Mouse (Mus musculus): ENCODE data around the gene Tnfrsf4.

DNA sequence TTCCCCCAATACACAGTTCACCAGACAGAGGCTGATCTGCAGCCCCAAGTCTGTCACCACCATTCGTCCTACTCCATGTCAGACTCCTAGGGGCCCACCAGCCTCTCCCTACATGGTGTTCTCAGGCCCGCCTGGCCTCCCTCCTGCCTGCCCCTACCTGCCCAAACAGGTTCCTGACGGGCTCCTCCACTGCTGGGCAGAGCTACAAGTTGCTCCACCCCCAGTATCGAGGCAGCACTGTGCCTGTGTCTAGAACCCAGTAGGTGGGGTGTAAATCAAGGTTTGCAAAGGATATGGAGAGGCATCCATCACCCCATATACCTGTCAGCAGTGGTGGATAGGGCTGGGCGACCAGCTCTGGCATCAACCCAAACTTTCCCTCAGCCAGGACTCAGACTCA lies 45.6 kb downstream of the Tnfrsf4 start, which contains the start of gene Ttll10:
- TF ChIP-seq POLR2A (IDR thresholded peaks at IDR 0.05; ENCODE audit: insufficient read length, low read depth) = no peak
- TF ChIP-seq USF1 (IDR thresholded peaks at IDR 0.05; ENCODE audit: low read depth) = no peak
- no peak for TF ChIP-seq REST (IDR thresholded peaks at IDR 0.05; ENCODE audit: insufficient read depth, insufficient read length)
- no peak for TF ChIP-seq CEBPB (IDR thresholded peaks at IDR 0.05; ENCODE audit: insufficient read depth, poor library complexity, severe bottlenecking)
- TF ChIP-seq MYOD1 (IDR thresholded peaks at IDR 0.05; ENCODE audit: control insufficient read depth in 1 of 3, insufficient read length in 2 of 3, low read depth in 2 of 3) = no peak
- no peak for TF ChIP-seq MYOG (IDR thresholded peaks at IDR 0.05; ENCODE audit: control insufficient read depth in 1 of 3, insufficient read depth in 1 of 3, insufficient read length in 2 of 3, low read depth in 2 of 3)
- TF ChIP-seq MAX (IDR thresholded peaks at IDR 0.05; ENCODE audit: low read depth) = no peak
- no peak for TF ChIP-seq SRF (IDR thresholded peaks at IDR 0.05; ENCODE audit: control insufficient read depth, insufficient read length, low read depth)
- no peak for TF ChIP-seq TCF12 (IDR thresholded peaks at IDR 0.05; ENCODE audit: insufficient read depth, poor library complexity, severe bottlenecking)
- no peak for TF ChIP-seq POLR2AphosphoS2 (IDR thresholded peaks at IDR 0.05; ENCODE audit: insufficient read length, low read depth)
- TF ChIP-seq E2F4 (IDR thresholded peaks at IDR 0.05; ENCODE audit: insufficient read depth) = no peak

Data from myocyte (in vitro differentiated cells).